Mouse (Mus musculus) forebrain, embryonic 14.5 days (tissue): ENCODE data around the gene Nfatc4. TPM values are rescaled to one million over a fixed set of nuclear protein-coding genes. Genes with fewer than 3 reads are reported as not detected.

Source experiments
- ATAC-seq: fragments of 200-750 bp; cut with Nextera tagmentation; 2 replicates; pipeline ENCODE4 v1.8.0; 2017; ENCODE audit warnings: mild to moderate bottlenecking, moderate library complexity
- DNase-seq: peaks from one replicate; pipeline ENCODE4 v3.0.0-alpha.2; 2015; ENCODE audit warnings: low spot score
- H3K27ac ChIP-seq: fragments of 300-500 bp; sonication (generic); 2 replicates; pipeline ENCODE4 v1.5.1; 2014; ENCODE audit warnings: low read depth, mild to moderate bottlenecking, control low read depth, low read length, moderate library complexity
- H3K27me3 ChIP-seq: fragments of 300-500 bp; sonication (generic); replicated peaks from 2 replicates; pipeline ENCODE4 v1.6.1; 2014; ENCODE audit warnings: low read length, control low read depth, mixed read lengths; ENCODE audit not compliant: control insufficient read depth, insufficient read depth
- H3K36me3 ChIP-seq: fragments of 300-500 bp; sonication (generic); 2 replicates; pipeline ENCODE4 v1.6.1; 2014; ENCODE audit warnings: low read length, control low read depth; ENCODE audit not compliant: control insufficient read depth, insufficient read depth
- H3K4me1 ChIP-seq: fragments of 300-500 bp; sonication (generic); 2 replicates; pipeline ENCODE4 v1.6.1; 2014; ENCODE audit warnings: antibody characterized with exemption, low read length, control low read depth; ENCODE audit not compliant: control insufficient read depth, insufficient read depth
- H3K4me2 ChIP-seq: fragments of 300-500 bp; sonication (generic); 2 replicates; pipeline ENCODE4 v1.6.1; 2014; ENCODE audit warnings: mild to moderate bottlenecking, control low read depth, low read length
- H3K4me3 ChIP-seq: fragments of 300-500 bp; sonication (generic); 2 replicates; pipeline ENCODE4 v1.5.1; 2014; ENCODE audit warnings: low read depth, low read length, control low read depth
- H3K9ac ChIP-seq: fragments of 300-500 bp; sonication (generic); 2 replicates; pipeline ENCODE4 v1.6.1; 2014; ENCODE audit warnings: mild to moderate bottlenecking, low read length, control low read depth, moderate library complexity
- H3K9me3 ChIP-seq: fragments of 300-500 bp; sonication (generic); replicated peaks from 2 replicates; pipeline ENCODE4 v1.6.1; 2016; ENCODE audit warnings: low read length, control low read depth, mixed read lengths; ENCODE audit not compliant: control insufficient read depth
- WGBS: fragments of 180-500 bp; shearing (Covaris S2); extraction: QIAGEN DNeasy Blood & Tissue Kit; methylation state at CpG from one replicate; pipeline ENCODE4 v1.1.7; 2014; 5-methylcytosine and 5-hydroxymethylcytosine counted together
- polyA plus RNA-seq: library from polyadenylated mRNA; unstranded; fragments of >200 nt; fragmentation: Nextera tagmentation; extraction: Ambion mirVana; gene quantifications from 2 replicates; pipeline ENCODE4 v1.2.1, GENCODE M21; 2014

Nfatc4 gene
- 8.3 and 9.1 TPM in 2 replicates for polyA plus RNA-seq

GRCm38 (mm10) chr14:55822991-55823762 lies at the start of gene Nfatc4:
Gene Nfatc4 (plus strand): TSS chr14:55823144.
- Histone ChIP-seq H3K36me3 (no peaks in the 10 kb centered on the region), H3K4me3 (peak within 1 kb of the TSS; percentile 47), H3K4me2 (peak within 1 kb of the TSS; percentile 82), H3K27me3 (0 out of 2 replicates have a peak, but pooled peaks cover 3% of the 10 kb centered on the region), H3K9ac (peak within 1 kb of the TSS; percentile 71), H3K27ac (peak within 1 kb of the TSS; percentile 89), H3K9me3 (no peaks in the 10 kb centered on the region), H3K4me1 (peaks cover 22% of the 10 kb centered on the region)
- ATAC-seq: peak; percentile 80
- under 1% methylated on average over 30 of the region's 46 CpGs for WGBS
- DNase-seq: peak; percentile 93

GRCm38 (mm10) chr14:55776711-55777110 lies 46.2 kb upstream of the Nfatc4 start:
- ATAC-seq: no peak
- no peak overlapping the region for H3K4me2 ChIP-seq
- no peak overlapping the region for H3K27ac ChIP-seq
- 85% methylated on average over 7 of the region's 7 CpGs for WGBS
- no peaks in the 10 kb centered on the region for H3K9me3 ChIP-seq
- no peak for DNase-seq
- H3K27me3 ChIP-seq: no peaks in the 10 kb centered on the region
- H3K9ac ChIP-seq: no peak overlapping the region
- H3K4me3 ChIP-seq: no peak overlapping the region
- H3K36me3 ChIP-seq: no peaks in the 10 kb centered on the region
- no peaks in the 10 kb centered on the region for H3K4me1 ChIP-seq

GRCm38 (mm10) chr14:55777176-55777575 lies 45.8 kb upstream of the Nfatc4 start:
- H3K36me3 ChIP-seq: no peaks in the 10 kb centered on the region
- no peak overlapping the region for H3K27ac ChIP-seq
- no peaks in the 10 kb centered on the region for H3K9me3 ChIP-seq
- WGBS: 52% methylated on average over 3 of the region's 3 CpGs
- no peaks in the 10 kb centered on the region for H3K4me1 ChIP-seq
- ATAC-seq (no peak), DNase-seq (no peak)
- peaks cover under 1% of the 10 kb centered on the region; the same call in 1 of the 2 replicates for H3K27me3 ChIP-seq
- H3K4me2 ChIP-seq: no peak overlapping the region
- H3K9ac ChIP-seq: no peak overlapping the region
- H3K4me3 ChIP-seq: no peak overlapping the region

- Histone ChIP-seq H3K27ac (no peak overlapping the region), H3K4me1 (no peaks in the 10 kb centered on the region), H3K36me3 (no peaks in the 10 kb centered on the region), H3K9ac (no peak overlapping the region), H3K9me3 (no peaks in the 10 kb centered on the region), H3K27me3 (peaks cover 6% of the 10 kb centered on the region), H3K4me3 (no peak overlapping the region), H3K4me2 (no peak overlapping the region)
- DNase-seq (no peak), ATAC-seq (no peak)
- WGBS: 88% methylated on average over 11 of the region's 11 CpGs
Measured at GRCm38 (mm10) chr14:55777806-55778205, 45.1 kb upstream of the Nfatc4 start.

GRCm38 (mm10) chr14:55778686-55779085 lies 44.3 kb upstream of the Nfatc4 start:
- DNase-seq (no peak), ATAC-seq (no peak)
- 89% methylated on average over 15 of the region's 15 CpGs for WGBS
- peaks cover 13% of the 10 kb centered on the region for H3K27me3 ChIP-seq
- H3K4me1 ChIP-seq: no peaks in the 10 kb centered on the region
- no peaks in the 10 kb centered on the region for H3K36me3 ChIP-seq
- H3K4me2 ChIP-seq: no peak overlapping the region
- no peak overlapping the region for H3K27ac ChIP-seq
- H3K9me3 ChIP-seq: no peaks in the 10 kb centered on the region
- no peak overlapping the region for H3K9ac ChIP-seq
- H3K4me3 ChIP-seq: no peak overlapping the region

- Histone ChIP-seq H3K4me3 (no peak overlapping the region), H3K4me2 (no peak overlapping the region), H3K36me3 (no peaks in the 10 kb centered on the region), H3K27me3 (peaks cover 22% of the 10 kb centered on the region), H3K9me3 (no peaks in the 10 kb centered on the region), H3K27ac (no peak overlapping the region), H3K4me1 (no peaks in the 10 kb centered on the region), H3K9ac (no peak overlapping the region)
- no peak for DNase-seq
- no peak for ATAC-seq
- 72% methylated on average over 16 of the region's 16 CpGs for WGBS
Measured at GRCm38 (mm10) chr14:55779656-55780055, 43.3 kb upstream of the Nfatc4 start.

- H3K27me3 ChIP-seq: peaks cover 31% of the 10 kb centered on the region
- no peak overlapping the region for H3K27ac ChIP-seq
- H3K36me3 ChIP-seq: no peaks in the 10 kb centered on the region
- no peak overlapping the region for H3K9ac ChIP-seq
- WGBS: 79% methylated on average over 11 of the region's 11 CpGs
- no peak overlapping the region for H3K4me3 ChIP-seq
- H3K4me1 ChIP-seq: no peaks in the 10 kb centered on the region
- H3K9me3 ChIP-seq: no peaks in the 10 kb centered on the region
- DNase-seq (no peak), ATAC-seq (0 out of 2 replicates have a peak, but pooled peaks have one; percentile 6)
- H3K4me2 ChIP-seq: no peak overlapping the region
Measured at GRCm38 (mm10) chr14:55780736-55781135, 42.2 kb upstream of the Nfatc4 start.

- H3K9ac ChIP-seq: no peak overlapping the region
- peak; percentile 82 for ATAC-seq
- 17% methylated on average over 14 of the region's 14 CpGs for WGBS
- peak overlapping the region; percentile 16 for H3K4me2 ChIP-seq
- DNase-seq: peak; percentile 89
- H3K36me3 ChIP-seq: no peaks in the 10 kb centered on the region
- no peak overlapping the region for H3K27ac ChIP-seq
- no peak overlapping the region for H3K4me3 ChIP-seq
- peaks cover 31% of the 10 kb centered on the region for H3K27me3 ChIP-seq
- no peaks in the 10 kb centered on the region for H3K9me3 ChIP-seq
- H3K4me1 ChIP-seq: no peaks in the 10 kb centered on the region
Measured at GRCm38 (mm10) chr14:55781310-55781709, 41.6 kb upstream of the Nfatc4 start.

GRCm38 (mm10) chr14:55782361-55782960 lies 40.5 kb upstream of the Nfatc4 start:
- no peak for DNase-seq
- Histone ChIP-seq H3K4me1 (no peaks in the 10 kb centered on the region), H3K36me3 (no peaks in the 10 kb centered on the region), H3K27me3 (peaks cover 37% of the 10 kb centered on the region), H3K27ac (no peak overlapping the region), H3K9ac (no peak overlapping the region), H3K9me3 (no peaks in the 10 kb centered on the region), H3K4me2 (no peak overlapping the region), H3K4me3 (no peak overlapping the region)
- WGBS: 55% methylated on average over 9 of the region's 9 CpGs
- ATAC-seq: no peak
